Comparison of ENCODE assay signal across 8 mouse cellular contexts in genomic region chr10:80164161-80164997, GRCm38 (mm10). TPM values are rescaled to one million over a fixed set of nuclear protein-coding genes. Genes with fewer than 3 reads are reported as not detected.
DNase-seq lines count a peak whose midpoint lies in the region; ATAC-seq and TF ChIP-seq lines count a peak whose summit lies in the region.

No protein-coding gene starts in this region.

- peaks cover 7% of the 10 kb centered on the region for H3K4me1 ChIP-seq in ES-Bruce4 (ENCODE audit: control insufficient read depth, insufficient read depth, low read length)
- H3K4me1 ChIP-seq in embryonic facial prominence, embryonic 15.5 days, result peaks cover 83% of the 10 kb centered on the region
- peaks cover 57% of the 10 kb centered on the region for H3K4me1 ChIP-seq in hindbrain, embryonic 16.5 days (ENCODE audit: control insufficient read depth, insufficient read depth, low read depth, low read length)
- peaks cover 85% of the 10 kb centered on the region for H3K4me1 ChIP-seq in liver, embryonic 13.5 days (replicated peaks)
- H3K4me1 ChIP-seq in stomach, embryonic 16.5 days (ENCODE audit: control insufficient read depth, insufficient read depth, low read length), result peaks cover 74% of the 10 kb centered on the region

- H3K27ac ChIP-seq in ES-Bruce4 (ENCODE audit: insufficient read depth, low read length), result peak overlapping the region; percentile 2; the same call in 1 of the 2 replicates
- peak overlapping the region; percentile 48 for H3K27ac ChIP-seq in embryonic facial prominence, embryonic 15.5 days (replicated peaks)
- peak overlapping the region; percentile 90 for H3K27ac ChIP-seq in hindbrain, embryonic 16.5 days (ENCODE audit: low read depth, low read length)
- peak overlapping the region; percentile 60 for H3K27ac ChIP-seq in liver, embryonic 13.5 days
- H3K27ac ChIP-seq in stomach, embryonic 16.5 days (ENCODE audit: low read length), result peak overlapping the region; percentile 81

- no peak for TF ChIP-seq EP300 in ES-Bruce4 (IDR thresholded peaks at IDR 0.05; ENCODE audit: insufficient read depth, low read depth, low read length)

- peak overlapping the region; percentile 1; the same call in 1 of the 2 replicates for H3K4me3 ChIP-seq in ES-Bruce4 (ENCODE audit: low read depth, low read length)
- peak overlapping the region; percentile 41 for H3K4me3 ChIP-seq in embryonic facial prominence, embryonic 15.5 days (replicated peaks)
- peak overlapping the region; percentile 50 for H3K4me3 ChIP-seq in hindbrain, embryonic 16.5 days (ENCODE audit: low read length)
- peak overlapping the region; percentile 62 for H3K4me3 ChIP-seq in liver, embryonic 13.5 days (replicated peaks)
- H3K4me3 ChIP-seq in stomach, embryonic 16.5 days (replicated peaks; ENCODE audit: low read length), result peak overlapping the region; percentile 44

- H3K9me3 ChIP-seq in ES-Bruce4 (replicated peaks; ENCODE audit: control insufficient read depth, insufficient read depth, low read length, poor library complexity, severe bottlenecking), result no peaks in the 10 kb centered on the region
- H3K9me3 ChIP-seq in embryonic facial prominence, embryonic 15.5 days (replicated peaks), result no peaks in the 10 kb centered on the region
- H3K9me3 ChIP-seq in hindbrain, embryonic 16.5 days (ENCODE audit: control insufficient read depth, low read length), result no peaks in the 10 kb centered on the region
- no peaks in the 10 kb centered on the region for H3K9me3 ChIP-seq in liver, embryonic 13.5 days (replicated peaks)
- H3K9me3 ChIP-seq in stomach, embryonic 16.5 days (replicated peaks; ENCODE audit: control insufficient read depth, low read length), result no peaks in the 10 kb centered on the region

- H3K36me3 ChIP-seq in ES-Bruce4 (ENCODE audit: control insufficient read depth, insufficient read depth, low read length, poor library complexity, severe bottlenecking), result no peaks in the 10 kb centered on the region
- H3K36me3 ChIP-seq in embryonic facial prominence, embryonic 15.5 days, result no peaks in the 10 kb centered on the region
- no peaks in the 10 kb centered on the region for H3K36me3 ChIP-seq in hindbrain, embryonic 16.5 days (ENCODE audit: control insufficient read depth, insufficient read depth, low read length)
- H3K36me3 ChIP-seq in liver, embryonic 13.5 days, result no peaks in the 10 kb centered on the region
- no peaks in the 10 kb centered on the region for H3K36me3 ChIP-seq in stomach, embryonic 16.5 days (ENCODE audit: control insufficient read depth, insufficient read depth, low read length)

- DNase-seq in adrenal gland, adult (ENCODE audit: inconsistent age in 2 of 2, low spot score in 1 of 2), result peak; percentile 67 to 80
- no peak for DNase-seq in adrenal gland, postnatal 4 days (ENCODE audit: low spot score in 2 of 2)
- no peak for DNase-seq in liver, embryonic 13.5 days
- DNase-seq in layer of hippocampus, adult 8-10 months (ENCODE audit: low spot score in 2 of 2), result no peak

- no peaks in the 10 kb centered on the region for H3K27me3 ChIP-seq in ES-Bruce4 (ENCODE audit: control insufficient read depth, insufficient read depth, low read length, poor library complexity, severe bottlenecking)
- no peaks in the 10 kb centered on the region for H3K27me3 ChIP-seq in embryonic facial prominence, embryonic 15.5 days
- H3K27me3 ChIP-seq in hindbrain, embryonic 16.5 days (replicated peaks; ENCODE audit: control insufficient read depth, insufficient read depth, low read length), result no peaks in the 10 kb centered on the region
- no peaks in the 10 kb centered on the region for H3K27me3 ChIP-seq in liver, embryonic 13.5 days
- H3K27me3 ChIP-seq in stomach, embryonic 16.5 days (ENCODE audit: control insufficient read depth, insufficient read depth, low read length), result no peaks in the 10 kb centered on the region

- no peak for ATAC-seq in embryonic facial prominence, embryonic 15.5 days (ENCODE audit: insufficient number of reproducible peaks, low FRiP score, low TSS enrichment, low read depth)
- peak; percentile 7; the same call in 1 of the 2 replicates for ATAC-seq in hindbrain, embryonic 16.5 days
- no peak for ATAC-seq in liver, embryonic 13.5 days (ENCODE audit: low read depth)
- no peak for ATAC-seq in stomach, embryonic 16.5 days (ENCODE audit: insufficient read depth, low FRiP score)

- 8% methylated on average over 44 of the region's 44 CpGs for WGBS in embryonic facial prominence, embryonic 15.5 days
- 13% methylated on average over 37 of the region's 44 CpGs for WGBS in hindbrain, embryonic 16.5 days
- 13% methylated on average over 44 of the region's 44 CpGs for WGBS in liver, embryonic 13.5 days (ENCODE audit: insufficient replicate concordance)
- WGBS in stomach, embryonic 16.5 days, result 8% methylated on average over 44 of the region's 44 CpGs

- no peak overlapping the region for H3K9ac ChIP-seq in ES-Bruce4 (ENCODE audit: low read depth, poor library complexity, severe bottlenecking)
- H3K9ac ChIP-seq in embryonic facial prominence, embryonic 15.5 days, result no peak overlapping the region
- H3K9ac ChIP-seq in hindbrain, embryonic 16.5 days (ENCODE audit: low read depth, low read length), result peak overlapping the region; percentile 83
- H3K9ac ChIP-seq in liver, embryonic 13.5 days, result peak overlapping the region; percentile 75
- peak overlapping the region; percentile 71 for H3K9ac ChIP-seq in stomach, embryonic 16.5 days (ENCODE audit: low read length)

- no peak for TF ChIP-seq POLR2A in ES-Bruce4 (IDR thresholded peaks at IDR 0.05; ENCODE audit: insufficient read depth, low read length)

- peak overlapping the region; percentile 84 for H3K4me2 ChIP-seq in embryonic facial prominence, embryonic 15.5 days (replicated peaks)
- peak overlapping the region; percentile 95 for H3K4me2 ChIP-seq in hindbrain, embryonic 16.5 days (ENCODE audit: low read length)
- peak overlapping the region; percentile 96 for H3K4me2 ChIP-seq in liver, embryonic 13.5 days
- H3K4me2 ChIP-seq in stomach, embryonic 16.5 days (ENCODE audit: low read depth, low read length), result peak overlapping the region; percentile 86

- TF ChIP-seq CTCF in ES-Bruce4 (IDR thresholded peaks at IDR 0.05; ENCODE audit: low read depth, low read length), result no peak

RNA-seq across cellular contexts. Expression of gene Cirbp, which starts 1.4 kb away (rescaled TPM):
- total RNA-seq in adrenal gland, postnatal 4 days (2021), result 100 to 1,000 TPM; 296 to 322 TPM
- polyA plus RNA-seq in ES-Bruce4 (2011; ENCODE audit: insufficient read depth, insufficient read length, low read depth, missing spikeins), result 51.9 and 58.2 TPM in 2 replicates
- 102 and 116 TPM in 2 replicates for polyA plus RNA-seq in embryonic facial prominence, embryonic 15.5 days (2015; fragmentation: Nextera tagmentation; extraction: Ambion mirVana)
- 288 and 311 TPM in 2 replicates for polyA plus RNA-seq in hindbrain, embryonic 16.5 days (2015; fragmentation: Nextera tagmentation; extraction: Ambion mirVana)
- 19.5 and 21.9 TPM in 2 replicates for polyA plus RNA-seq in liver, embryonic 13.5 days (2015; fragmentation: Nextera tagmentation; extraction: Ambion mirVana)
- polyA plus RNA-seq in stomach, embryonic 16.5 days (2015; fragmentation: Nextera tagmentation; extraction: Ambion mirVana), result 69.8 and 80.8 TPM in 2 replicates
- 100 to 1,000 TPM in 2 of 4 experiments, 10 to 100 TPM in 2; 75.7 to 148 (median 96.4) TPM for total RNA-seq in layer of hippocampus, adult 8-10 months (2022)

RNA-seq across cellular contexts. Expression of gene 1600002K03Rik, which starts 8.4 kb away (rescaled TPM):
- 1 to 10 TPM; 7.5 to 8.8 TPM for total RNA-seq in adrenal gland, postnatal 4 days (2021)
- polyA plus RNA-seq in ES-Bruce4 (2011; ENCODE audit: insufficient read depth, insufficient read length, low read depth, missing spikeins), result 7.6 and 7.7 TPM in 2 replicates
- polyA plus RNA-seq in embryonic facial prominence, embryonic 15.5 days (2015; fragmentation: Nextera tagmentation; extraction: Ambion mirVana), result 12.0 and 13.6 TPM in 2 replicates
- 9.4 and 10.1 TPM in 2 replicates for polyA plus RNA-seq in hindbrain, embryonic 16.5 days (2015; fragmentation: Nextera tagmentation; extraction: Ambion mirVana)
- polyA plus RNA-seq in liver, embryonic 13.5 days (2015; fragmentation: Nextera tagmentation; extraction: Ambion mirVana), result 14.8 and 15.1 TPM in 2 replicates
- 16.4 and 16.6 TPM in 2 replicates for polyA plus RNA-seq in stomach, embryonic 16.5 days (2015; fragmentation: Nextera tagmentation; extraction: Ambion mirVana)
- total RNA-seq in layer of hippocampus, adult 8-10 months (2022), result 1 to 10 TPM; 1.8 to 9.0 (median 6.2) TPM

RNA-seq across cellular contexts. Expression of gene Efna2, which starts 14.9 kb away (rescaled TPM):
- 1 to 10 TPM; 6.5 to 7.5 TPM for total RNA-seq in adrenal gland, postnatal 4 days (2021)
- 7.2 and 11.2 TPM in 2 replicates for polyA plus RNA-seq in ES-Bruce4 (2011; ENCODE audit: insufficient read depth, insufficient read length, low read depth, missing spikeins)
- polyA plus RNA-seq in embryonic facial prominence, embryonic 15.5 days (2015; fragmentation: Nextera tagmentation; extraction: Ambion mirVana), result 30.9 and 31.8 TPM in 2 replicates
- polyA plus RNA-seq in hindbrain, embryonic 16.5 days (2015; fragmentation: Nextera tagmentation; extraction: Ambion mirVana), result 21.5 and 22.7 TPM in 2 replicates
- polyA plus RNA-seq in liver, embryonic 13.5 days (2015; fragmentation: Nextera tagmentation; extraction: Ambion mirVana), result 0.98 and 1.1 TPM in 2 replicates
- 9.3 and 10.5 TPM in 2 replicates for polyA plus RNA-seq in stomach, embryonic 16.5 days (2015; fragmentation: Nextera tagmentation; extraction: Ambion mirVana)
- 1 to 10 TPM; 7.4 to 8.3 (median 7.9) TPM for total RNA-seq in layer of hippocampus, adult 8-10 months (2022)

RNA-seq across cellular contexts. Expression of gene Midn, which starts 16.3 kb away (rescaled TPM):
- total RNA-seq in adrenal gland, postnatal 4 days (2021), result 100 to 1,000 TPM; 113 to 124 TPM
- 67.4 and 73.2 TPM in 2 replicates for polyA plus RNA-seq in ES-Bruce4 (2011; ENCODE audit: insufficient read depth, insufficient read length, low read depth, missing spikeins)
- 18.3 and 20.4 TPM in 2 replicates for polyA plus RNA-seq in embryonic facial prominence, embryonic 15.5 days (2015; fragmentation: Nextera tagmentation; extraction: Ambion mirVana)
- polyA plus RNA-seq in hindbrain, embryonic 16.5 days (2015; fragmentation: Nextera tagmentation; extraction: Ambion mirVana), result 16.0 and 16.1 TPM in 2 replicates
- 3.0 and 3.3 TPM in 2 replicates for polyA plus RNA-seq in liver, embryonic 13.5 days (2015; fragmentation: Nextera tagmentation; extraction: Ambion mirVana)
- polyA plus RNA-seq in stomach, embryonic 16.5 days (2015; fragmentation: Nextera tagmentation; extraction: Ambion mirVana), result 7.8 and 9.8 TPM in 2 replicates
- 10 to 100 TPM; 47.2 to 63.6 (median 58.0) TPM for total RNA-seq in layer of hippocampus, adult 8-10 months (2022)

RNA-seq across cellular contexts. Expression of gene Cbarp, which starts 23.7 kb away (rescaled TPM):
- total RNA-seq in adrenal gland, postnatal 4 days (2021), result 10 to 100 TPM; 49.1 to 72.7 TPM
- polyA plus RNA-seq in ES-Bruce4 (2011; ENCODE audit: insufficient read depth, insufficient read length, low read depth, missing spikeins), result 29.8 and 33.4 TPM in 2 replicates
- 9.3 and 10.9 TPM in 2 replicates for polyA plus RNA-seq in embryonic facial prominence, embryonic 15.5 days (2015; fragmentation: Nextera tagmentation; extraction: Ambion mirVana)
- polyA plus RNA-seq in hindbrain, embryonic 16.5 days (2015; fragmentation: Nextera tagmentation; extraction: Ambion mirVana), result 98.8 and 130 TPM in 2 replicates
- polyA plus RNA-seq in liver, embryonic 13.5 days (2015; fragmentation: Nextera tagmentation; extraction: Ambion mirVana), result 0.54 and 0.69 TPM in 2 replicates
- 3.1 and 3.9 TPM in 2 replicates for polyA plus RNA-seq in stomach, embryonic 16.5 days (2015; fragmentation: Nextera tagmentation; extraction: Ambion mirVana)
- total RNA-seq in layer of hippocampus, adult 8-10 months (2022), result 100 to 1,000 TPM; 295 to 345 (median 308) TPM

Comparison
In these comparisons a context has a peak if more than half of its experiments do, and no peak if none do; other contexts are left out.
1. DNase-seq: peak in adrenal gland, adult (2 of 2); none in adrenal gland, postnatal 4 days (0 of 2), liver, embryonic 13.5 days (single experiment) and layer of hippocampus, adult 8-10 months (0 of 2).
2. H3K27ac ChIP-seq: peak in every context shown above with its lines; median percentile 90 in hindbrain, embryonic 16.5 days; 81 in stomach, embryonic 16.5 days; 60 in liver, embryonic 13.5 days; 48 in embryonic facial prominence, embryonic 15.5 days; 2 in ES-Bruce4.
3. H3K4me3 ChIP-seq: peak in every context shown above with its lines; median percentile 62 in liver, embryonic 13.5 days; 50 in hindbrain, embryonic 16.5 days; 44 in stomach, embryonic 16.5 days; 41 in embryonic facial prominence, embryonic 15.5 days; 1 in ES-Bruce4.
4. H3K9ac ChIP-seq: peak in hindbrain, embryonic 16.5 days (single experiment), liver, embryonic 13.5 days (single experiment) and stomach, embryonic 16.5 days (single experiment); none in ES-Bruce4 (single experiment) and embryonic facial prominence, embryonic 15.5 days (single experiment).
5. Peak in every context shown above with its lines, with median percentiles within 50 percentile points of each other: H3K4me2 ChIP-seq.